Mouse (Mus musculus): ENCODE measurements around the gene Trim65. TPM values are rescaled to one million over a fixed set of nuclear protein-coding genes. Genes with fewer than 3 reads are reported as not detected.
"Not testable (repeated sequence)": the region's sequence is repeated elsewhere in the genome, so short reads cannot be mapped to it uniquely, and the experiment has no call there.

The Trim65 gene
- total RNA-seq, 1 experiment = 0.31 TPM

- no peaks in the 10 kb centered on the region for H3K9me3 ChIP-seq (ENCODE audit: control insufficient read depth, insufficient read depth, low read depth, low read length)
- peaks cover 0 to 19% of the 10 kb centered on the region in 2 experiments; a peak in 1 of 4 replicates for H3K4me1 ChIP-seq (ENCODE audit: control insufficient read depth in 2 of 2, insufficient read depth in 2 of 2, low read length in 2 of 2, poor library complexity in 1 of 2)
- peaks cover under 1% of the 10 kb centered on the region for H3K36me3 ChIP-seq (ENCODE audit: control insufficient read depth, insufficient read depth, low read length, poor library complexity, severe bottlenecking)
- peak overlapping the region in 1 of 2 experiments; percentile 23; a peak in 2 of 4 replicates for H3K4me3 ChIP-seq (ENCODE audit: insufficient read depth in 1 of 2, low read depth in 1 of 2, low read length in 2 of 2, poor library complexity in 1 of 2, severe bottlenecking in 1 of 2)
- no peak overlapping the region for H3K27ac ChIP-seq (ENCODE audit: insufficient read depth, low read depth, low read length, poor library complexity, severe bottlenecking)
- no peak overlapping the region for H3K9ac ChIP-seq (ENCODE audit: insufficient read depth, low read depth, low read length, poor library complexity, severe bottlenecking)
- DNase-seq (ENCODE audit: low read depth, low spot score) = no peak
- in situ Hi-C loops (cut with MboI; ENCODE audit: low sequenced_read_pairs in 2 of 2, unreplicated experiment in 2 of 2) = no loop called here
- no peak for TF ChIP-seq HCFC1 (IDR thresholded peaks at IDR 0.05; ENCODE audit: borderline replicate concordance, insufficient read depth, low read length)
- no peak for TF ChIP-seq MAFK (IDR thresholded peaks at IDR 0.05; ENCODE audit: insufficient read depth, low read depth, low read length)
- TF ChIP-seq CHD2 (IDR thresholded peaks at IDR 0.05; ENCODE audit: low read depth, low read length) = no peak
- TF ChIP-seq ZNF384 (IDR thresholded peaks at IDR 0.05; ENCODE audit: low read depth, low read length) = no peak
- no peak for TF ChIP-seq ZC3H11A (IDR thresholded peaks at IDR 0.05; ENCODE audit: borderline replicate concordance, low read depth, low read length)
Observed at GRCm38 (mm10) chr11:116126261-116126660, 4.7 kb downstream of the Trim65 start.

- DNase-seq (ENCODE audit: low read depth, low spot score); H3K9me3 ChIP-seq (ENCODE audit: control insufficient read depth, insufficient read depth, low read depth, low read length); H3K9ac ChIP-seq (ENCODE audit: insufficient read depth, low read depth, low read length, poor library complexity, severe bottlenecking); H3K4me1 ChIP-seq (ENCODE audit: control insufficient read depth in 2 of 2, insufficient read depth in 2 of 2, low read length in 2 of 2, poor library complexity in 1 of 2); in situ Hi-C loops (cut with MboI; ENCODE audit: low sequenced_read_pairs in 2 of 2, unreplicated experiment in 2 of 2); H3K4me3 ChIP-seq (ENCODE audit: insufficient read depth in 1 of 2, low read depth in 1 of 2, low read length in 2 of 2, poor library complexity in 1 of 2, severe bottlenecking in 1 of 2); H3K36me3 ChIP-seq (ENCODE audit: control insufficient read depth, insufficient read depth, low read length, poor library complexity, severe bottlenecking); H3K27ac ChIP-seq (ENCODE audit: insufficient read depth, low read depth, low read length, poor library complexity, severe bottlenecking): not testable (repeated sequence)
Observed at GRCm38 (mm10) chr11:116121731-116122245, 9.1 kb downstream of the Trim65 start.

- H3K27ac ChIP-seq (ENCODE audit: insufficient read depth, low read depth, low read length, poor library complexity, severe bottlenecking) = no peak overlapping the region
- no peaks in the 10 kb centered on the region for H3K36me3 ChIP-seq (ENCODE audit: control insufficient read depth, insufficient read depth, low read length, poor library complexity, severe bottlenecking)
- H3K4me3 ChIP-seq (ENCODE audit: insufficient read depth in 1 of 2, low read depth in 1 of 2, low read length in 2 of 2, poor library complexity in 1 of 2, severe bottlenecking in 1 of 2) = no peak overlapping the region
- H3K9ac ChIP-seq (ENCODE audit: insufficient read depth, low read depth, low read length, poor library complexity, severe bottlenecking) = no peak overlapping the region
- no peaks in the 10 kb centered on the region for H3K9me3 ChIP-seq (ENCODE audit: control insufficient read depth, insufficient read depth, low read depth, low read length)
- no peak for DNase-seq (ENCODE audit: low read depth, low spot score)
- peaks cover 0 to 2% of the 10 kb centered on the region in 2 experiments; a peak in 1 of 4 replicates for H3K4me1 ChIP-seq (ENCODE audit: control insufficient read depth in 2 of 2, insufficient read depth in 2 of 2, low read length in 2 of 2, poor library complexity in 1 of 2)
- TF ChIP-seq ZNF384 (IDR thresholded peaks at IDR 0.05; ENCODE audit: low read depth, low read length) = no peak
- no peak for TF ChIP-seq CHD2 (IDR thresholded peaks at IDR 0.05; ENCODE audit: low read depth, low read length)
- no peak for TF ChIP-seq HCFC1 (IDR thresholded peaks at IDR 0.05; ENCODE audit: borderline replicate concordance, insufficient read depth, low read length)
- TF ChIP-seq MAFK (IDR thresholded peaks at IDR 0.05; ENCODE audit: insufficient read depth, low read depth, low read length) = no peak
- TF ChIP-seq ZC3H11A (IDR thresholded peaks at IDR 0.05; ENCODE audit: borderline replicate concordance, low read depth, low read length) = no peak
- in situ Hi-C loops (cut with MboI; ENCODE audit: low sequenced_read_pairs in 2 of 2, unreplicated experiment in 2 of 2) = no loop called here
Observed at GRCm38 (mm10) chr11:116117819-116118218, 13.1 kb downstream of the Trim65 start.

GRCm38 (mm10) chr11:116117241-116117640 is 13.7 kb downstream of the Trim65 start:
- no peak for DNase-seq (ENCODE audit: low read depth, low spot score)
- no peak overlapping the region for H3K9ac ChIP-seq (ENCODE audit: insufficient read depth, low read depth, low read length, poor library complexity, severe bottlenecking)
- TF ChIP-seq ZNF384 (IDR thresholded peaks at IDR 0.05; ENCODE audit: low read depth, low read length) (no peak), MAFK (IDR thresholded peaks at IDR 0.05; ENCODE audit: insufficient read depth, low read depth, low read length) (no peak), ZC3H11A (IDR thresholded peaks at IDR 0.05; ENCODE audit: borderline replicate concordance, low read depth, low read length) (no peak), CHD2 (IDR thresholded peaks at IDR 0.05; ENCODE audit: low read depth, low read length) (no peak), HCFC1 (IDR thresholded peaks at IDR 0.05; ENCODE audit: borderline replicate concordance, insufficient read depth, low read length) (no peak)
- H3K9me3 ChIP-seq (ENCODE audit: control insufficient read depth, insufficient read depth, low read depth, low read length) = no peaks in the 10 kb centered on the region
- H3K27ac ChIP-seq (ENCODE audit: insufficient read depth, low read depth, low read length, poor library complexity, severe bottlenecking) = no peak overlapping the region
- peaks cover 0 to 2% of the 10 kb centered on the region in 2 experiments; a peak in 1 of 4 replicates for H3K4me1 ChIP-seq (ENCODE audit: control insufficient read depth in 2 of 2, insufficient read depth in 2 of 2, low read length in 2 of 2, poor library complexity in 1 of 2)
- no peak overlapping the region for H3K4me3 ChIP-seq (ENCODE audit: insufficient read depth in 1 of 2, low read depth in 1 of 2, low read length in 2 of 2, poor library complexity in 1 of 2, severe bottlenecking in 1 of 2)
- in situ Hi-C loops (cut with MboI; ENCODE audit: low sequenced_read_pairs in 2 of 2, unreplicated experiment in 2 of 2) = no loop called here
- H3K36me3 ChIP-seq (ENCODE audit: control insufficient read depth, insufficient read depth, low read length, poor library complexity, severe bottlenecking) = no peaks in the 10 kb centered on the region

- H3K9me3 ChIP-seq (ENCODE audit: control insufficient read depth, insufficient read depth, low read depth, low read length) = no peaks in the 10 kb centered on the region
- TF ChIP-seq MAFK (IDR thresholded peaks at IDR 0.05; ENCODE audit: insufficient read depth, low read depth, low read length) (no peak), HCFC1 (IDR thresholded peaks at IDR 0.05; ENCODE audit: borderline replicate concordance, insufficient read depth, low read length) (no peak), ZC3H11A (IDR thresholded peaks at IDR 0.05; ENCODE audit: borderline replicate concordance, low read depth, low read length) (no peak), CHD2 (IDR thresholded peaks at IDR 0.05; ENCODE audit: low read depth, low read length) (no peak), ZNF384 (IDR thresholded peaks at IDR 0.05; ENCODE audit: low read depth, low read length) (no peak)
- H3K9ac ChIP-seq (ENCODE audit: insufficient read depth, low read depth, low read length, poor library complexity, severe bottlenecking) = no peak overlapping the region
- no peak overlapping the region for H3K4me3 ChIP-seq (ENCODE audit: insufficient read depth in 1 of 2, low read depth in 1 of 2, low read length in 2 of 2, poor library complexity in 1 of 2, severe bottlenecking in 1 of 2)
- H3K4me1 ChIP-seq (ENCODE audit: control insufficient read depth in 2 of 2, insufficient read depth in 2 of 2, low read length in 2 of 2, poor library complexity in 1 of 2) = peaks cover 4 to 22% of the 10 kb centered on the region in 2 experiments; a peak in 3 of 4 replicates
- H3K36me3 ChIP-seq (ENCODE audit: control insufficient read depth, insufficient read depth, low read length, poor library complexity, severe bottlenecking) = no peaks in the 10 kb centered on the region
- no peak for DNase-seq (ENCODE audit: low read depth, low spot score)
- no peak overlapping the region for H3K27ac ChIP-seq (ENCODE audit: insufficient read depth, low read depth, low read length, poor library complexity, severe bottlenecking)
- in situ Hi-C loops (cut with MboI; ENCODE audit: low sequenced_read_pairs in 2 of 2, unreplicated experiment in 2 of 2) = no loop called here
Observed at GRCm38 (mm10) chr11:116111611-116112203, 19.2 kb downstream of the Trim65 start.

All from ES-E14 (cell line).